Mouse (Mus musculus): ENCODE data around the gene Gdf5.
A peak's percentile ranks its signal among the peaks of the same experiment; 100 is the strongest.

Gene Gdf5

GRCm38 (mm10) chr2:155945124-155945523 lies at the start of gene Gdf5:
Gdf5 (minus strand) TSS chr2:155945367.
- no peak for DNase-seq

GRCm38 (mm10) chr2:155991863-155992321 lies 46.7 kb upstream of the Gdf5 start:
- peak; percentile 96 to 97 for DNase-seq

- peak; percentile 37 to 49 for DNase-seq
These were observed 46.0 kb upstream of the Gdf5 start for GRCm38 (mm10) chr2:155991151-155991550.

GRCm38 (mm10) chr2:155989085-155989484 lies 43.9 kb upstream of the Gdf5 start:
- peak; percentile 73 to 77 for DNase-seq

- DNase-seq: no peak
These were observed 42.0 kb upstream of the Gdf5 start for GRCm38 (mm10) chr2:155987131-155987530.

GRCm38 (mm10) chr2:155985776-155986175 lies 40.6 kb upstream of the Gdf5 start:
- DNase-seq: no peak

GRCm38 (mm10) chr2:155979328-155979991 lies 34.3 kb upstream of the Gdf5 start:
- no peak for DNase-seq

GRCm38 (mm10) chr2:155974087-155974731 lies 29.0 kb upstream of the Gdf5 start:
- no peak for DNase-seq

GRCm38 (mm10) chr2:155973348-155973747 lies 28.2 kb upstream of the Gdf5 start:
- no peak for DNase-seq

GRCm38 (mm10) chr2:155962991-155963390 lies 17.8 kb upstream of the Gdf5 start:
- peak; percentile 32 to 43 for DNase-seq

- DNase-seq: no peak
These were observed 16.7 kb upstream of the Gdf5 start for GRCm38 (mm10) chr2:155961862-155962261.

GRCm38 (mm10) chr2:155959981-155960380 lies 14.8 kb upstream of the Gdf5 start:
- DNase-seq: no peak

- DNase-seq: peak; percentile 92 to 94
These were observed 11.2 kb upstream of the Gdf5 start, which contains the start of gene Cep250 for GRCm38 (mm10) chr2:155956134-155957059. Cep250 (plus strand) TSS chr2:155956458.

- peak; percentile 71 to 87 for DNase-seq
These were observed 6.8 kb upstream of the Gdf5 start for GRCm38 (mm10) chr2:155952006-155952405.

GRCm38 (mm10) chr2:155949362-155949761 lies 4.2 kb upstream of the Gdf5 start:
- no peak for DNase-seq

- DNase-seq: no peak
These were observed 2.3 kb upstream of the Gdf5 start for GRCm38 (mm10) chr2:155947390-155948002.

- no peak for DNase-seq
These were observed 1.3 kb upstream of the Gdf5 start for GRCm38 (mm10) chr2:155946499-155946898.

- DNase-seq: peak; percentile 60 to 70
These were observed 902 bp upstream of the Gdf5 start for GRCm38 (mm10) chr2:155946069-155946468.

GRCm38 (mm10) chr2:155945580-155945979 lies 413 bp upstream of the Gdf5 start:
- DNase-seq: no peak

GRCm38 (mm10) chr2:155944685-155945084 lies 482 bp downstream of the Gdf5 start:
- DNase-seq: no peak

- DNase-seq: no peak
These were observed 1.7 kb downstream of the Gdf5 start for GRCm38 (mm10) chr2:155943463-155943862.

- no peak for DNase-seq
These were observed 3.3 kb downstream of the Gdf5 start for GRCm38 (mm10) chr2:155941697-155942442.
